Mouse (Mus musculus) neural tube, embryonic 11.5 days (tissue): ENCODE measurements around the gene Stam2. TPM values are rescaled to one million over a fixed set of nuclear protein-coding genes. Genes with fewer than 3 reads are reported as not detected.

Experiments
- ATAC-seq: fragments of 200-750 bp; cut with Nextera tagmentation; 2 replicates; pipeline ENCODE4 v1.8.0; 2017; ENCODE audit warnings: moderate number of reproducible peaks, mild to moderate bottlenecking, moderate TSS enrichment, moderate library complexity; ENCODE audit not compliant: insufficient read depth, low FRiP score, low TSS enrichment
- DNase-seq: peaks from one replicate; pipeline ENCODE4 v3.0.0-alpha.2; 2015; ENCODE audit warnings: low spot score
- H3K27ac ChIP-seq: fragments of 300-500 bp; sonication (generic); 2 replicates; pipeline ENCODE4 v1.5.1; 2014; ENCODE audit warnings: low read depth, mild to moderate bottlenecking, low read length
- H3K27me3 ChIP-seq: fragments of 300-500 bp; sonication (generic); 2 replicates; pipeline ENCODE4 v1.6.1; 2014; ENCODE audit warnings: mild to moderate bottlenecking, low read length, mixed read lengths; ENCODE audit not compliant: control insufficient read depth, insufficient read depth
- H3K36me3 ChIP-seq: fragments of 300-500 bp; sonication (generic); 2 replicates; pipeline ENCODE4 v1.6.1; 2014; ENCODE audit warnings: mild to moderate bottlenecking, low read length, moderate library complexity, mixed read lengths; ENCODE audit not compliant: control insufficient read depth, insufficient read depth
- H3K4me1 ChIP-seq: fragments of 300-500 bp; sonication (generic); 2 replicates; pipeline ENCODE4 v1.6.1; 2014; ENCODE audit warnings: low read length, mixed read lengths; ENCODE audit not compliant: control insufficient read depth, insufficient read depth
- H3K4me2 ChIP-seq: fragments of 300-500 bp; sonication (generic); 2 replicates; pipeline ENCODE4 v1.6.1; 2014; ENCODE audit warnings: low read depth, mild to moderate bottlenecking, moderate library complexity
- H3K4me3 ChIP-seq: fragments of 300-500 bp; sonication (generic); 2 replicates; pipeline ENCODE4 v1.5.1; 2014; ENCODE audit warnings: low read depth, low read length
- H3K9ac ChIP-seq: fragments of 300-500 bp; sonication (generic); 2 replicates; pipeline ENCODE4 v1.6.1; 2014; ENCODE audit warnings: mild to moderate bottlenecking, low read length
- H3K9me3 ChIP-seq: fragments of 300-500 bp; sonication (generic); 2 replicates; pipeline ENCODE4 v1.6.1; 2016; ENCODE audit warnings: low read length; ENCODE audit not compliant: control insufficient read depth
- WGBS: fragments of 180-500 bp; shearing (Covaris S2); extraction: QIAGEN DNeasy Blood & Tissue Kit; methylation state at CpG from one replicate; pipeline ENCODE4 v1.1.7; 2014; 5-methylcytosine and 5-hydroxymethylcytosine counted together
- polyA plus RNA-seq: library from polyadenylated mRNA; unstranded; fragments of >200 nt; fragmentation: Nextera tagmentation; extraction: Ambion mirVana; gene quantifications from 2 replicates; pipeline ENCODE4 v1.2.1, GENCODE M21; 2014

The Stam2 gene
- polyA plus RNA-seq, 1 experiment from 2014 or later, result 45.8 TPM

DNA sequence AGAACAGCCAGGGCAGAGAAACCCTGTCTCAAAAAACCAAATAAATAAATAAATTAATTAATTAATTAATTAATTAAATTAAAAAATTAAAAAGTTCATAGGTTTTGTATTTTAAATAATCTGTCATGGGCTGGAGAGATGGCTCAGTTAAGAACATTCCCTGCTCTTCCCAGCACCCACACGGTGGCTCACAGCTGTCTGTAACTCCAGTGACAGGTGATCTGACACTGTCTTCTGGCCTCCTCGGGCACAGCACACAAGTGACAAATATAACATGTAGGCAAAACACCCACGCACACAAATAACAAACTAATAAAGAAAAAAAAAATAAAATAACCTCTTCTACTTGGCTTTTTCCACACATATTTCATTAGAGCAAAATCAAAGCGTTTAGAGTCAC is 1.5 kb downstream of the Stam2 start:
- no peak overlapping the region for H3K4me3 ChIP-seq
- H3K9ac ChIP-seq, result no peak overlapping the region
- no peak overlapping the region for H3K27ac ChIP-seq
- H3K27me3 ChIP-seq, result no peaks in the 10 kb centered on the region
- H3K36me3 ChIP-seq, result no peaks in the 10 kb centered on the region
- H3K4me2 ChIP-seq, result no peak overlapping the region
- no peak for ATAC-seq
- 85% methylated on average over 4 of the region's 4 CpGs for WGBS
- no peak for DNase-seq
- H3K4me1 ChIP-seq, result no peaks in the 10 kb centered on the region
- no peaks in the 10 kb centered on the region for H3K9me3 ChIP-seq

DNA sequence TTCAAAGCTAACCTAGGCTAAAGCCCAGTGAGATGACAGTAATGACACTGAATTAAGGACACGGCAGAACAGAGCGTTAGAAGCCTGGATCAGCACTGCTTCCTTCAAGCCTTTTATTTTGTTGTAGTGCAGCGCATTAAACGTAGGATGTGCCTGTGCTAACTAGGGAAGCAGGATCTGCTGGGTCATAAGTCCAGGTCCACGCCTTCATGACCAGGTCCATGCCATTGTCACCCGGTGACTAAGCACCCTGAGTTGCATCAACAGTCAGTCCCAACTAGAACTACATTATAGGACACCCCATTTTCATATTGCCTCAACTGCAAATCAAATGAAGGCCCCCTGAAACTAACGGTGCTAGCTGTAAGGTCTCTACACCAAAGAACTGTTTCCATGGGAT is 7.6 kb downstream of the Stam2 start:
- H3K4me3 ChIP-seq, result no peak overlapping the region
- WGBS, result 95% methylated on average over 7 of the region's 7 CpGs
- H3K27ac ChIP-seq, result no peak overlapping the region
- no peak overlapping the region for H3K9ac ChIP-seq
- DNase-seq (no peak), ATAC-seq (no peak)
- no peaks in the 10 kb centered on the region for H3K4me1 ChIP-seq
- no peak overlapping the region for H3K4me2 ChIP-seq
- H3K36me3 ChIP-seq, result no peaks in the 10 kb centered on the region
- no peaks in the 10 kb centered on the region for H3K27me3 ChIP-seq
- no peaks in the 10 kb centered on the region for H3K9me3 ChIP-seq

GRCm38 (mm10) chr2:52733659-52734058 is 8.4 kb downstream of the Stam2 start:
- H3K27me3 ChIP-seq, result no peaks in the 10 kb centered on the region
- H3K9ac ChIP-seq, result no peak overlapping the region
- 94% methylated on average over 7 of the region's 7 CpGs for WGBS
- no peak overlapping the region for H3K4me3 ChIP-seq
- DNase-seq, result no peak
- H3K4me1 ChIP-seq, result no peaks in the 10 kb centered on the region
- H3K27ac ChIP-seq, result no peak overlapping the region
- no peak overlapping the region for H3K4me2 ChIP-seq
- no peaks in the 10 kb centered on the region for H3K36me3 ChIP-seq
- no peak for ATAC-seq
- H3K9me3 ChIP-seq, result no peaks in the 10 kb centered on the region

- ATAC-seq, result no peak
- H3K9me3 ChIP-seq, result no peaks in the 10 kb centered on the region
- H3K9ac ChIP-seq, result no peak overlapping the region
- no peak overlapping the region for H3K4me3 ChIP-seq
- no peak overlapping the region for H3K27ac ChIP-seq
- H3K4me2 ChIP-seq, result no peak overlapping the region
- no peaks in the 10 kb centered on the region for H3K4me1 ChIP-seq
- H3K27me3 ChIP-seq, result no peaks in the 10 kb centered on the region
- H3K36me3 ChIP-seq, result no peaks in the 10 kb centered on the region
- 90% methylated on average over 7 of the region's 7 CpGs for WGBS
- no peak for DNase-seq
These were observed 9.5 kb downstream of the Stam2 start for GRCm38 (mm10) chr2:52732611-52733010.

DNA sequence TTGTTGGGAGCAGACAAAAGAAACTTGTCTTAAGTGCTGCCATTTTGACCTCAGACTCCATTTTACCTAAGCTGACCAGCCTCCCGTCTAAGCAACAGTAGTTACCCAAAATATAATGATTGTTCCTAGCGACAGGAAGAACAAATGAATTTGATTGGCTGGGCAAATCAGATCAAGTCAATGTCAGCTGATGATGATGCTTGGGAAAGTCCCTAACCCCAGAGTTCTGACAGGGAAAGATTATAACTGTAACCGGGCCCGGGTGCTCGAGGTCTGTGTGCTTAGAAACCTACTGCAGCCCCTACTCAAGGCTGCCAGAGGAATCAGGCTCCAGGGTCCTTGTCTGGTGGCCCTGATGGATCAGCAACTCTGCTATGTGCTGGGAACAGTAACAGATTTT is 10.1 kb downstream of the Stam2 start:
- H3K4me2 ChIP-seq, result no peak overlapping the region
- no peak overlapping the region for H3K4me3 ChIP-seq
- ATAC-seq (no peak), DNase-seq (no peak)
- no peaks in the 10 kb centered on the region for H3K36me3 ChIP-seq
- no peak overlapping the region for H3K27ac ChIP-seq
- no peaks in the 10 kb centered on the region for H3K9me3 ChIP-seq
- WGBS, result 86% methylated on average over 5 of the region's 5 CpGs
- H3K4me1 ChIP-seq, result no peaks in the 10 kb centered on the region
- H3K9ac ChIP-seq, result no peak overlapping the region
- H3K27me3 ChIP-seq, result no peaks in the 10 kb centered on the region

GRCm38 (mm10) chr2:52730891-52731290 is 11.2 kb downstream of the Stam2 start:
- no peak for ATAC-seq

DNA sequence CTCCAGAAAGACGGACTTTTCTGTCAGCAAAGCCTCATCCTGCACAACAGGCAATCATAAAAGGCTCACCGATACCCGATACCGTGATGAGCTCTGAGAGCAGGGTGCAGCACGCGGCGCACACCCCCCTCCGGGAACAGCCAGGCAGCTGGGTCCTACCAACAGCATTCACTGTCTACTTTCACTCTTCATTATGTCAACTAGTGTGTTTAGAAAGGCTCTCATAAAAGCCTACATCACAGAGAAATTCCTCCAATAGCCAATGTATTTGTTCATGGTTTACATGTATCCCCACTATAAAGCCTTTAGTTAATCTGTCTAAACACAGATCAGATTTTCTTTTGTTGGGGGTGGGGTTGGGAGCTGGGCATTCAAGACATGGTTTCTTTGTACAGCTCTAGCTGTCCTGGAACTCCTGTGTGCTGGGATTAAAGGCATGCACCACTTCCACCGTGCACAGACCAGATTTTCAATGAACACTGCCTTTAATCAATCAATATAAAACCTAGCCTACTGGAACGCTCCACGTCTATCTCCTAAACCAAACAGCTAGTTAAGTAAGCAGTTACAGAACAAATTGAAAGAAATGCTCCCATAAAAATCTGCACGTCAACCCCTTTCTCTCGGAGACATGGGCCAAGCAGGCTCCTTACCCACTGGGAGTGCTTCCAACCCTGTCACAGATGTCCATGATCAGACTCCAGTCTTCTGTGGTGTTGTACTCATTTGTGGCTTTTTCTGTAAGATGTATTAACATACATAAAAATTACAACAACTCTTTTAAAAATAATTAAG is 21.7 kb downstream of the Stam2 start:
- H3K4me2 ChIP-seq, result no peak overlapping the region
- WGBS, result 55% methylated on average over 13 of the region's 13 CpGs
- H3K27ac ChIP-seq, result no peak overlapping the region
- no peak overlapping the region for H3K4me3 ChIP-seq
- no peak for ATAC-seq
- no peaks in the 10 kb centered on the region for H3K4me1 ChIP-seq
- H3K9ac ChIP-seq, result no peak overlapping the region
- H3K27me3 ChIP-seq, result no peaks in the 10 kb centered on the region
- H3K36me3 ChIP-seq, result no peaks in the 10 kb centered on the region
- no peak for DNase-seq
- no peaks in the 10 kb centered on the region for H3K9me3 ChIP-seq

More at GRCm38 (mm10) chr2:52730891-52731290, 11.2 kb downstream of the Stam2 start:
- Histone ChIP-seq H3K27ac (no peak overlapping the region), H3K4me1 (no peaks in the 10 kb centered on the region), H3K4me3 (no peak overlapping the region), H3K27me3 (no peaks in the 10 kb centered on the region), H3K36me3 (no peaks in the 10 kb centered on the region), H3K9ac (no peak overlapping the region), H3K9me3 (no peaks in the 10 kb centered on the region), H3K4me2 (no peak overlapping the region)
- no peak for DNase-seq
- 94% methylated on average over 6 of the region's 6 CpGs for WGBS

GRCm38 (mm10) chr2:52717076-52717475 is 25.0 kb downstream of the Stam2 start:
- DNase-seq (no peak), ATAC-seq (no peak)
- no peaks in the 10 kb centered on the region for H3K27me3 ChIP-seq
- no peaks in the 10 kb centered on the region for H3K4me1 ChIP-seq
- no peak overlapping the region for H3K9ac ChIP-seq
- 91% methylated on average over 5 of the region's 5 CpGs for whole genome bisulfite sequencing
- H3K27ac ChIP-seq, result no peak overlapping the region
- H3K36me3 ChIP-seq, result no peaks in the 10 kb centered on the region
- no peak overlapping the region for H3K4me3 ChIP-seq
- no peaks in the 10 kb centered on the region for H3K9me3 ChIP-seq
- no peak overlapping the region for H3K4me2 ChIP-seq

DNA sequence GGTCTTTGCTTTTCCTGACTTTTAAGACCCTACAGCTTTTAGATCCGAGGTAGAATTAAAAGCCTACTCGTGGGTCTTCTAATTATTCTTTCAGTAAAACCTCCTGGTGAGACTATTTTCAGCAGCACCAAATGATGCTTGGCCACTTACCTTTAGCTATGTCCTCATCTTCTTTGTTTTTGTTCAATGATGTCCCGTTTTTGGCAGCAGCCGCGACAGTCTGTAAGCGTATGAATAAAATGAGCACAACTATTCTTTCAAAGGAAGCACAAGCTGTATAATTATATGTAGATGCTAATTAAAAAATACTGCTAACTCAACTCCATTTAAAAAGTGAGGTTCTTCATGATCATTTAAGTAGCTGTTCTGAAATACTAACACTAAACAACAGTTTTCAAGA is 26.5 kb downstream of the Stam2 start:
- Histone ChIP-seq H3K4me3 (no peak overlapping the region), H3K4me1 (no peaks in the 10 kb centered on the region), H3K27me3 (no peaks in the 10 kb centered on the region), H3K4me2 (no peak overlapping the region), H3K9me3 (no peaks in the 10 kb centered on the region), H3K27ac (no peak overlapping the region), H3K36me3 (no peaks in the 10 kb centered on the region), H3K9ac (no peak overlapping the region)
- 92% methylated on average over 6 of the region's 6 CpGs for WGBS
- ATAC-seq (no peak), DNase-seq (no peak)
